Mouse (Mus musculus) MEL (cell line): ENCODE data around the gene Erlin1.

Experiments used
- CTCF ChIP-seq, 3 experiments: IDR thresholded peaks in 2 of 3; conservative IDR thresholded peaks in 1 of 3; 2 replicates each; pipeline ENCODE4 v1.5.1; 2011 to 2012; ENCODE audit warnings: low read length in 3 of 3, low read depth in 2 of 3, mild to moderate bottlenecking in 2 of 3, improper control_type of control experiment in 1 of 3, inconsistent platforms in 1 of 3, mixed read lengths in 1 of 3, moderate library complexity in 1 of 3; ENCODE audit not compliant: control insufficient read depth in 1 of 3, insufficient read depth in 1 of 3, poor library complexity in 1 of 3, severe bottlenecking in 1 of 3
- GABPA ChIP-seq: IDR thresholded peaks from 2 replicates; pipeline ENCODE4 v1.6.1; 2012; ENCODE audit warnings: low read depth, mild to moderate bottlenecking, inconsistent platforms, low read length, improper control_type of control experiment, moderate library complexity
- MAZ ChIP-seq: IDR thresholded peaks from 2 replicates; pipeline ENCODE4 v1.6.1; 2012; ENCODE audit warnings: low read depth, mild to moderate bottlenecking, inconsistent platforms, low read length, improper control_type of control experiment
- NELFE ChIP-seq: IDR thresholded peaks from 2 replicates; pipeline ENCODE4 v1.6.1; 2011; ENCODE audit warnings: low read depth, low read length, improper control_type of control experiment
- POLR2A ChIP-seq, 2 experiments: IDR thresholded peaks; 2 replicates each; pipeline ENCODE4 v1.6.1; 2011 to 2012; ENCODE audit warnings: low read length in 2 of 2, mild to moderate bottlenecking in 2 of 2, control low read depth in 1 of 2, improper control_type of control experiment in 1 of 2, low read depth in 1 of 2, moderate library complexity in 1 of 2; ENCODE audit not compliant: control insufficient read depth in 1 of 2, insufficient read depth in 1 of 2, poor library complexity in 1 of 2
- POLR2AphosphoS2 ChIP-seq: IDR thresholded peaks from 2 replicates; pipeline ENCODE4 v1.6.1; 2011; ENCODE audit warnings: low read length, improper control_type of control experiment
- ZC3H11A ChIP-seq: IDR thresholded peaks from 2 replicates; pipeline ENCODE4 v1.6.1; 2012; ENCODE audit warnings: low read depth, mild to moderate bottlenecking, inconsistent platforms, low read length, improper control_type of control experiment

DNA sequence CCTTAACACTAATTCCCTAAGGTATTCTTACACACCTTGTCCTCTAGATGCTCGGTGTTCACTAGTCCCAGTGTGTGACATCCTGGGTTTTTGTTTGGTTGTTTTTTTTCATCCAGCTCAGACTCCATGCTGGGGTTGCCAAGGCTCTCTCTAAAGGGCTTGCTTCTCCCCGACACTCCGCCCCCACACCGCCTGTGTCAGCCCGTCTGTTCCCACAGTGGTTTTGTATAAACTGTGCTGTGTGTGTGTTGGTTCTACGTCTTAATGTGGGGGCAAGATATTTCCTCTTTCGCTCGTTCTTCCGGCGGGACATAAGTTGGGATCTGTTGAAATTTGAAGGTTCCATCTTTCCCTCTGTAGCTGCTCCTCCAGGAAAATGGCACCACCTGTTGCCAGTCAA is 71.5 kb downstream of the Erlin1 start:
- no peak for TF ChIP-seq CTCF (IDR thresholded peaks at IDR 0.05 in 2 of 3, conservative IDR thresholded peaks at IDR 0.05 in 1 of 3; ENCODE audit: control insufficient read depth in 1 of 3, insufficient read depth in 1 of 3, low read depth in 2 of 3, low read length in 3 of 3, poor library complexity in 1 of 3, severe bottlenecking in 1 of 3)
- no peak for TF ChIP-seq MAZ
- no peak for TF ChIP-seq POLR2AphosphoS2
- TF ChIP-seq POLR2A (IDR thresholded peaks at IDR 0.05; ENCODE audit: control insufficient read depth in 1 of 2, insufficient read depth in 1 of 2, low read depth in 1 of 2, low read length in 2 of 2, poor library complexity in 1 of 2): no peak
- no peak for TF ChIP-seq GABPA
- TF ChIP-seq NELFE: no peak
- no peak for TF ChIP-seq ZC3H11A
